Mouse (Mus musculus): ENCODE measurements at regions not wholly inside any gene's neighbourhood (a gene's known extent, or its start where the extent isn't known, plus 50 kb on each side); places are given as distances from the start of the nearest gene placed in this dataset.

GRCm38 (mm10) chr10:8059769-8060168 lies 103.7 kb upstream of the Tab2 start:
- Histone ChIP-seq H3K4me3 (ENCODE audit: insufficient read depth, low read depth, low read length) (no peak overlapping the region), H3K79me2 (ENCODE audit: control insufficient read depth, insufficient read depth, low read length) (no peaks in the 10 kb centered on the region), H3K27me3 (ENCODE audit: control insufficient read depth, insufficient read depth, low read length) (no peaks in the 10 kb centered on the region), H3K27ac (replicated peaks; ENCODE audit: insufficient read depth, low read depth, low read length) (no peak overlapping the region), H3K36me3 (ENCODE audit: control insufficient read depth, insufficient read depth, low read length) (no peaks in the 10 kb centered on the region), H3K9ac (ENCODE audit: low read depth, low read length) (no peak overlapping the region), H3K4me1 (ENCODE audit: control insufficient read depth, insufficient read depth, low read length) (no peaks in the 10 kb centered on the region)
- TF ChIP-seq POLR2A (IDR thresholded peaks at IDR 0.05; ENCODE audit: extremely low read depth, insufficient read depth, low read length) (no peak), CTCF (IDR thresholded peaks at IDR 0.05; ENCODE audit: low read depth, low read length) (no peak)
- no peak for DNase-seq (ENCODE audit: extremely low read depth, low read depth, low spot score)
- 91% methylated on average over 1 of the region's 1 CpGs for WGBS

GRCm38 (mm10) chr10:8057855-8058254 lies 101.8 kb upstream of the Tab2 start:
- no peaks in the 10 kb centered on the region for H3K79me2 ChIP-seq (ENCODE audit: control insufficient read depth, insufficient read depth, low read length)
- H3K4me1 ChIP-seq (ENCODE audit: control insufficient read depth, insufficient read depth, low read length): no peaks in the 10 kb centered on the region
- TF ChIP-seq POLR2A (IDR thresholded peaks at IDR 0.05; ENCODE audit: extremely low read depth, insufficient read depth, low read length): no peak
- TF ChIP-seq CTCF (IDR thresholded peaks at IDR 0.05; ENCODE audit: low read depth, low read length): no peak
- 82% methylated on average over 5 of the region's 5 CpGs for WGBS
- no peaks in the 10 kb centered on the region for H3K27me3 ChIP-seq (ENCODE audit: control insufficient read depth, insufficient read depth, low read length)
- H3K27ac ChIP-seq (replicated peaks; ENCODE audit: insufficient read depth, low read depth, low read length): no peak overlapping the region
- no peak overlapping the region for H3K9ac ChIP-seq (ENCODE audit: low read depth, low read length)
- no peaks in the 10 kb centered on the region for H3K36me3 ChIP-seq (ENCODE audit: control insufficient read depth, insufficient read depth, low read length)
- no peak overlapping the region for H3K4me3 ChIP-seq (ENCODE audit: insufficient read depth, low read depth, low read length)
- DNase-seq (ENCODE audit: extremely low read depth, low read depth, low spot score): no peak

- Histone ChIP-seq H3K79me2 (ENCODE audit: control insufficient read depth, insufficient read depth, low read length) (no peaks in the 10 kb centered on the region), H3K9ac (ENCODE audit: low read depth, low read length) (no peak overlapping the region), H3K27me3 (ENCODE audit: control insufficient read depth, insufficient read depth, low read length) (no peaks in the 10 kb centered on the region), H3K4me1 (ENCODE audit: control insufficient read depth, insufficient read depth, low read length) (no peaks in the 10 kb centered on the region), H3K36me3 (ENCODE audit: control insufficient read depth, insufficient read depth, low read length) (no peaks in the 10 kb centered on the region), H3K27ac (replicated peaks; ENCODE audit: insufficient read depth, low read depth, low read length) (no peak overlapping the region), H3K4me3 (ENCODE audit: insufficient read depth, low read depth, low read length) (no peak overlapping the region)
- 78% methylated on average over 6 of the region's 6 CpGs for WGBS
- TF ChIP-seq CTCF (IDR thresholded peaks at IDR 0.05; ENCODE audit: low read depth, low read length) (no peak), POLR2A (IDR thresholded peaks at IDR 0.05; ENCODE audit: extremely low read depth, insufficient read depth, low read length) (no peak)
- peak; percentile 7 for DNase-seq (ENCODE audit: extremely low read depth, low read depth, low spot score)
These were observed 99.3 kb upstream of the Tab2 start for GRCm38 (mm10) chr10:8055293-8055692.

DNA sequence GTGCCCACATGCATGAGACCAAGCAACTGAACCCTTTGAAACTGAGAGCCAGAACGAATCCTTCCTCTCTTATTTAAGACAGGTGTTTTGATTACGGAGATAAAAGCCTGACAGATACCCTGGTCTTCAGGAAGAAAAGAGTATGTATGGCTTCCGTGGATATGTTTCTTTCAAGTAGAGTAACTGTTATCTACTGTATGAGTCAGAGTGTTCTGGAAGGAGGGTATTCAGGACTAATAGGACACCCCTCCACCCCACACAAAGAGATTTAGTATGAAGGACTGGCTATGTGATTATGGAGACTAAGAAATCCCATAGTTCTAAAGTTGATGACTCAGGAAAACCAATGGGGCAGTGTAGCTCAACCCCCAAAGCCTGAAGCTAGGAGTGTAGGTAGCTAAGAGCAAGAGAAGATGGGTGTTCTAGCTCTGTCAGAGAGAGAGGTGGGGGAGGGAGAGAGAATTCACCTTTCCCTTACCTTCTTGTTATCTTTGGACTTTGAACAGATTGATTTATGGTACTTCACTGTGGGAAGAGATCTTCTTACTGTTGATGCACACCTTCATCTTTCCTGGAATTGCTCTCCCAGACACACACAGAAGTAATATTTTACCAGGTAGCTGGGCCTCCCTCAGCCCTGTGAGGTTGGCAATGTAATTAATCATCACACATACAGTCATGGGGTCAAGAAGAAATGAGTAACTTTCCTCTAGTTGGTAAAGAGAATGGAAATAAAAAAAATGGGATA lies 87.6 kb upstream of the Tab2 start:
- Histone ChIP-seq H3K27ac (replicated peaks; ENCODE audit: insufficient read depth, low read depth, low read length) (no peak overlapping the region), H3K9ac (ENCODE audit: low read depth, low read length) (no peak overlapping the region), H3K36me3 (ENCODE audit: control insufficient read depth, insufficient read depth, low read length) (no peaks in the 10 kb centered on the region), H3K79me2 (ENCODE audit: control insufficient read depth, insufficient read depth, low read length) (no peaks in the 10 kb centered on the region), H3K27me3 (ENCODE audit: control insufficient read depth, insufficient read depth, low read length) (no peaks in the 10 kb centered on the region), H3K4me3 (ENCODE audit: insufficient read depth, low read depth, low read length) (no peak overlapping the region), H3K4me1 (ENCODE audit: control insufficient read depth, insufficient read depth, low read length) (peaks cover 4% of the 10 kb centered on the region; the same call in 1 of the 2 replicates)
- no peak for TF ChIP-seq CTCF (IDR thresholded peaks at IDR 0.05; ENCODE audit: low read depth, low read length)
- 83% methylated on average over 3 of the region's 3 CpGs for WGBS
- DNase-seq (ENCODE audit: extremely low read depth, low read depth, low spot score): peak; percentile 58

- Histone ChIP-seq H3K9ac (ENCODE audit: low read depth, low read length) (no peak overlapping the region), H3K36me3 (ENCODE audit: control insufficient read depth, insufficient read depth, low read length) (no peaks in the 10 kb centered on the region), H3K4me1 (ENCODE audit: control insufficient read depth, insufficient read depth, low read length) (peaks cover 4% of the 10 kb centered on the region; the same call in 1 of the 2 replicates), H3K27ac (replicated peaks; ENCODE audit: insufficient read depth, low read depth, low read length) (no peak overlapping the region), H3K27me3 (ENCODE audit: control insufficient read depth, insufficient read depth, low read length) (no peaks in the 10 kb centered on the region), H3K79me2 (ENCODE audit: control insufficient read depth, insufficient read depth, low read length) (no peaks in the 10 kb centered on the region), H3K4me3 (ENCODE audit: insufficient read depth, low read depth, low read length) (no peak overlapping the region)
- WGBS: 89% methylated on average over 6 of the region's 6 CpGs
- no peak for DNase-seq (ENCODE audit: extremely low read depth, low read depth, low spot score)
- TF ChIP-seq CTCF (IDR thresholded peaks at IDR 0.05; ENCODE audit: low read depth, low read length) (no peak), POLR2A (IDR thresholded peaks at IDR 0.05; ENCODE audit: extremely low read depth, insufficient read depth, low read length) (no peak)
These were observed 86.3 kb upstream of the Tab2 start for GRCm38 (mm10) chr10:8042306-8042705.

DNA sequence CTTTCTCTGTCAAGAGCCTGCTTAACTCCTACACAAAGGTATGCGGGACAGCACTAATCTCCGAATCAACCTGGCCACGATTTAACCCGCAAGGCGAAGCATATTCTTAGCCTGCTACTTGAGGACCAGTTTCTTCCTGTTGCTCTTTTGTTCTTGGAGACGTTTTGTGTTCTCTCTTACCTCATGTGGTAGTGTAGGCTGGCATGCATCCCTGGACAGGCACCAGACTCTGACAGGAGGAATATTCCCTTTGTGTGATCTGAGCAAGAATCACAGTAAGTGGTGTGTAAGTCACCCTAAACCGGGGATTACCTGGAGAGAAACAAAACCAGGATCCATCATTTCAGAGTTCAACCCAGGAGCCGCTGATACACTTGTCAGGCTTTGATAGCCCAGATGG lies 85.8 kb upstream of the Tab2 start:
- Histone ChIP-seq H3K4me1 (ENCODE audit: control insufficient read depth, insufficient read depth, low read length) (peaks cover 4% of the 10 kb centered on the region; the same call in 1 of the 2 replicates), H3K27ac (replicated peaks; ENCODE audit: insufficient read depth, low read depth, low read length) (no peak overlapping the region), H3K36me3 (ENCODE audit: control insufficient read depth, insufficient read depth, low read length) (no peaks in the 10 kb centered on the region), H3K9ac (ENCODE audit: low read depth, low read length) (no peak overlapping the region), H3K4me3 (ENCODE audit: insufficient read depth, low read depth, low read length) (no peak overlapping the region), H3K79me2 (ENCODE audit: control insufficient read depth, insufficient read depth, low read length) (no peaks in the 10 kb centered on the region), H3K27me3 (ENCODE audit: control insufficient read depth, insufficient read depth, low read length) (no peaks in the 10 kb centered on the region)
- DNase-seq (ENCODE audit: extremely low read depth, low read depth, low spot score): no peak
- 88% methylated on average over 8 of the region's 8 CpGs for WGBS
- TF ChIP-seq POLR2A (IDR thresholded peaks at IDR 0.05; ENCODE audit: extremely low read depth, insufficient read depth, low read length) (no peak), CTCF (IDR thresholded peaks at IDR 0.05; ENCODE audit: low read depth, low read length) (no peak)
